ENCODE assay signal across 8 mouse cellular contexts in genomic region chr5:24428596-24428995, GRCm38 (mm10). TPM values are rescaled to one million over a fixed set of nuclear protein-coding genes. Genes with fewer than 3 reads are reported as not detected.
A peak's percentile ranks its signal among the peaks of the same experiment; 100 is the strongest.
DNase-seq lines count a peak whose midpoint lies in the region; ATAC-seq and TF ChIP-seq lines count a peak whose summit lies in the region.

No protein-coding gene starts in this region.

- in situ Hi-C loops in ES-E14 (cut with MboI; ENCODE audit: low sequenced_read_pairs in 2 of 2, unreplicated experiment in 2 of 2): no loop called here

- no peak for ATAC-seq in heart, embryonic 11.5 days (replicated peaks; ENCODE audit: insufficient number of reproducible peaks, low FRiP score, low TSS enrichment)
- ATAC-seq in hindbrain, embryonic 13.5 days (ENCODE audit: low FRiP score): no peak
- ATAC-seq in liver, embryonic 16.5 days (ENCODE audit: low read depth): no peak

- H3K4me3 ChIP-seq in heart, embryonic 11.5 days (ENCODE audit: low read depth, low read length): no peak overlapping the region
- peak overlapping the region; percentile 35 to 57; a peak in 2 of 4 replicates for H3K4me3 ChIP-seq in ES-E14 (ENCODE audit: insufficient read depth in 1 of 2, low read depth in 1 of 2, low read length in 2 of 2, poor library complexity in 1 of 2, severe bottlenecking in 1 of 2)
- H3K4me3 ChIP-seq in hindbrain, embryonic 13.5 days: no peak overlapping the region
- H3K4me3 ChIP-seq in liver, embryonic 16.5 days (ENCODE audit: low read depth, low read length): peak overlapping the region; percentile 41

- H3K27me3 ChIP-seq in heart, embryonic 11.5 days (ENCODE audit: control insufficient read depth, insufficient read depth, low read length): no peaks in the 10 kb centered on the region
- H3K27me3 ChIP-seq in hindbrain, embryonic 13.5 days: peaks cover 22% of the 10 kb centered on the region
- no peaks in the 10 kb centered on the region for H3K27me3 ChIP-seq in liver, embryonic 16.5 days (ENCODE audit: control insufficient read depth, insufficient read depth, low read depth, low read length)

- peak overlapping the region; percentile 45 for H3K4me2 ChIP-seq in heart, embryonic 11.5 days
- H3K4me2 ChIP-seq in hindbrain, embryonic 13.5 days: peak overlapping the region; percentile 37; the same call in 1 of the 2 replicates
- H3K4me2 ChIP-seq in liver, embryonic 16.5 days (ENCODE audit: low read depth, low read length): peak overlapping the region; percentile 46

- H3K9ac ChIP-seq in heart, embryonic 11.5 days (ENCODE audit: low read depth, low read length): no peak overlapping the region; the same call in 1 of the 2 replicates
- no peak overlapping the region for H3K9ac ChIP-seq in ES-E14 (ENCODE audit: insufficient read depth, low read depth, low read length, poor library complexity, severe bottlenecking)
- H3K9ac ChIP-seq in hindbrain, embryonic 13.5 days: peak overlapping the region; percentile 13; the same call in 1 of the 2 replicates
- no peak overlapping the region for H3K9ac ChIP-seq in liver, embryonic 16.5 days (ENCODE audit: low read depth, low read length)

- WGBS in heart, embryonic 11.5 days (ENCODE audit: insufficient replicate concordance): 12% methylated on average over 9 of the region's 9 CpGs
- WGBS in hindbrain, embryonic 13.5 days: 15% methylated on average over 9 of the region's 9 CpGs
- 38% methylated on average over 9 of the region's 9 CpGs for WGBS in liver, embryonic 16.5 days (ENCODE audit: insufficient replicate concordance)

- H3K4me1 ChIP-seq in heart, embryonic 11.5 days (ENCODE audit: control insufficient read depth, insufficient read depth, low read length): peaks cover 44% of the 10 kb centered on the region
- peaks cover 4 to 28% of the 10 kb centered on the region in 2 experiments; a peak in 2 of 4 replicates for H3K4me1 ChIP-seq in ES-E14 (ENCODE audit: control insufficient read depth in 2 of 2, insufficient read depth in 2 of 2, low read length in 2 of 2, poor library complexity in 1 of 2)
- H3K4me1 ChIP-seq in hindbrain, embryonic 13.5 days (replicated peaks): peaks cover 45% of the 10 kb centered on the region
- peaks cover 31% of the 10 kb centered on the region for H3K4me1 ChIP-seq in liver, embryonic 16.5 days (ENCODE audit: control insufficient read depth, low read depth, low read length)

- intact Hi-C loops in heart, postnatal 25 days (cut with DNase I): no loop called here

- peaks cover 28% of the 10 kb centered on the region for H3K36me3 ChIP-seq in heart, embryonic 11.5 days (ENCODE audit: control insufficient read depth, insufficient read depth, low read length)
- peaks cover 10% of the 10 kb centered on the region for H3K36me3 ChIP-seq in ES-E14 (ENCODE audit: control insufficient read depth, insufficient read depth, low read length, poor library complexity, severe bottlenecking)
- peaks cover 39% of the 10 kb centered on the region for H3K36me3 ChIP-seq in hindbrain, embryonic 13.5 days
- peaks cover 9% of the 10 kb centered on the region; the same call in 1 of the 2 replicates for H3K36me3 ChIP-seq in liver, embryonic 16.5 days (ENCODE audit: control insufficient read depth, insufficient read depth)

- H3K27ac ChIP-seq in heart, embryonic 11.5 days (ENCODE audit: low read depth, low read length): no peak overlapping the region
- H3K27ac ChIP-seq in ES-E14 (ENCODE audit: insufficient read depth, low read depth, low read length, poor library complexity, severe bottlenecking): no peak overlapping the region
- H3K27ac ChIP-seq in hindbrain, embryonic 13.5 days: peak overlapping the region; percentile 12; the same call in 1 of the 2 replicates
- H3K27ac ChIP-seq in liver, embryonic 16.5 days (ENCODE audit: low read length): 0 out of 2 replicates have a peak overlapping the region, but pooled peaks have one; percentile 12

- no peaks in the 10 kb centered on the region for H3K9me3 ChIP-seq in heart, embryonic 11.5 days (replicated peaks; ENCODE audit: control insufficient read depth, low read length)
- no peaks in the 10 kb centered on the region for H3K9me3 ChIP-seq in ES-E14 (ENCODE audit: control insufficient read depth, insufficient read depth, low read depth, low read length)
- no peaks in the 10 kb centered on the region for H3K9me3 ChIP-seq in hindbrain, embryonic 13.5 days
- H3K9me3 ChIP-seq in liver, embryonic 16.5 days (replicated peaks; ENCODE audit: control insufficient read depth, low read length): no peaks in the 10 kb centered on the region

- DNase-seq in heart, postnatal 25 days (ENCODE audit: low spot score): no peak
- DNase-seq in ES-E14 (ENCODE audit: low read depth, low spot score): no peak
- no peak for DNase-seq in layer of hippocampus, adult 9-10 months (ENCODE audit: low spot score)
- no peak for DNase-seq in cerebellum, adult 9-10 months
- DNase-seq in layer of hippocampus, adult 8-10 months (ENCODE audit: low spot score in 2 of 2): no peak

TF ChIP-seq in ES-E14, 5 proteins besides CTCF, POLR2A, EP300 and RAD21:
- TF ChIP-seq HCFC1 (IDR thresholded peaks at IDR 0.05; ENCODE audit: borderline replicate concordance, insufficient read depth, low read length): no peak
- no peak for TF ChIP-seq ZC3H11A (IDR thresholded peaks at IDR 0.05; ENCODE audit: borderline replicate concordance, low read depth, low read length)
- no peak for TF ChIP-seq MAFK (IDR thresholded peaks at IDR 0.05; ENCODE audit: insufficient read depth, low read depth, low read length)
- TF ChIP-seq ZNF384 (IDR thresholded peaks at IDR 0.05; ENCODE audit: low read depth, low read length): no peak
- TF ChIP-seq CHD2 (IDR thresholded peaks at IDR 0.05; ENCODE audit: low read depth, low read length): no peak

RNA-seq across cellular contexts. Expression of gene Slc4a2, which starts 5.0 kb away (rescaled TPM):
- polyA plus RNA-seq in heart, embryonic 11.5 days (2014; fragmentation: Nextera tagmentation; extraction: Ambion mirVana): 17.7 and 17.9 TPM in 2 replicates
- 10 to 100 TPM; 29.7 to 31.3 TPM for total RNA-seq in heart, postnatal 25 days (2021)
- total RNA-seq in ES-E14 (2012; rRNA removed): 30.4 and 31.5 TPM in 2 replicates
- 22.5 and 28.5 TPM in 2 replicates for polyA plus RNA-seq in hindbrain, embryonic 13.5 days (2015; fragmentation: Nextera tagmentation; extraction: Ambion mirVana)
- polyA plus RNA-seq in liver, embryonic 16.5 days (2015; fragmentation: Nextera tagmentation; extraction: Ambion mirVana): 9.5 and 12.6 TPM in 2 replicates
- 10 to 100 TPM; 28.8 to 38.8 (median 33.5) TPM for total RNA-seq in layer of hippocampus, adult 8-10 months (2022)

RNA-seq across cellular contexts. Expression of gene Cdk5, which starts 5.3 kb away (rescaled TPM):
- polyA plus RNA-seq in heart, embryonic 11.5 days (2014; fragmentation: Nextera tagmentation; extraction: Ambion mirVana): 34.0 and 36.2 TPM in 2 replicates
- 10 to 100 TPM; 19.2 to 22.8 TPM for total RNA-seq in heart, postnatal 25 days (2021)
- 17.8 and 23.4 TPM in 2 replicates for total RNA-seq in ES-E14 (2012; rRNA removed)
- 104 and 106 TPM in 2 replicates for polyA plus RNA-seq in hindbrain, embryonic 13.5 days (2015; fragmentation: Nextera tagmentation; extraction: Ambion mirVana)
- polyA plus RNA-seq in liver, embryonic 16.5 days (2015; fragmentation: Nextera tagmentation; extraction: Ambion mirVana): 8.8 and 10.9 TPM in 2 replicates
- total RNA-seq in layer of hippocampus, adult 8-10 months (2022): 100 to 1,000 TPM; 120 to 139 (median 128) TPM

RNA-seq across cellular contexts. Expression of gene Asic3, which starts 15.4 kb away (rescaled TPM):
- 0.20 TPM in 1 of 2 replicates, not detected in the other for polyA plus RNA-seq in heart, embryonic 11.5 days (2014; fragmentation: Nextera tagmentation; extraction: Ambion mirVana)
- under 1 TPM in 1 of 2 experiments, not detected in 1; 0.17 TPM for total RNA-seq in heart, postnatal 25 days (2021)
- 0.40 and 0.90 TPM in 2 replicates for total RNA-seq in ES-E14 (2012; rRNA removed)
- polyA plus RNA-seq in hindbrain, embryonic 13.5 days (2015; fragmentation: Nextera tagmentation; extraction: Ambion mirVana): 0.94 and 1.3 TPM in 2 replicates
- not detected in 2 replicates for polyA plus RNA-seq in liver, embryonic 16.5 days (2015; fragmentation: Nextera tagmentation; extraction: Ambion mirVana)
- total RNA-seq in layer of hippocampus, adult 8-10 months (2022): under 1 TPM in 3 of 4 experiments, not detected in 1; 0.43 to 0.48 (median 0.45) TPM

RNA-seq across cellular contexts. Expression of gene Fastk, which starts 16.5 kb away (rescaled TPM):
- 158 and 165 TPM in 2 replicates for polyA plus RNA-seq in heart, embryonic 11.5 days (2014; fragmentation: Nextera tagmentation; extraction: Ambion mirVana)
- 100 to 1,000 TPM; 275 to 314 TPM for total RNA-seq in heart, postnatal 25 days (2021)
- total RNA-seq in ES-E14 (2012; rRNA removed): 70.4 and 111 TPM in 2 replicates
- 88.1 and 96.1 TPM in 2 replicates for polyA plus RNA-seq in hindbrain, embryonic 13.5 days (2015; fragmentation: Nextera tagmentation; extraction: Ambion mirVana)
- polyA plus RNA-seq in liver, embryonic 16.5 days (2015; fragmentation: Nextera tagmentation; extraction: Ambion mirVana): 44.9 and 53.4 TPM in 2 replicates
- 100 to 1,000 TPM; 131 to 154 (median 134) TPM for total RNA-seq in layer of hippocampus, adult 8-10 months (2022)

RNA-seq across cellular contexts. Expression of gene Tmub1, which starts 19.1 kb away (rescaled TPM):
- 21.5 and 22.6 TPM in 2 replicates for polyA plus RNA-seq in heart, embryonic 11.5 days (2014; fragmentation: Nextera tagmentation; extraction: Ambion mirVana)
- total RNA-seq in heart, postnatal 25 days (2021): 10 to 100 TPM in 1 of 2 experiments, 1 to 10 TPM in 1; 9.1 to 12.0 TPM
- total RNA-seq in ES-E14 (2012; rRNA removed): 7.8 and 11.5 TPM in 2 replicates
- 51.9 and 57.4 TPM in 2 replicates for polyA plus RNA-seq in hindbrain, embryonic 13.5 days (2015; fragmentation: Nextera tagmentation; extraction: Ambion mirVana)
- polyA plus RNA-seq in liver, embryonic 16.5 days (2015; fragmentation: Nextera tagmentation; extraction: Ambion mirVana): 5.5 and 6.1 TPM in 2 replicates
- total RNA-seq in layer of hippocampus, adult 8-10 months (2022): 10 to 100 TPM; 19.0 to 23.5 (median 19.7) TPM

Comparison
In these comparisons a context has a peak if more than half of its experiments do, and no peak if none do; other contexts are left out.
1. H3K27ac ChIP-seq: peak in hindbrain, embryonic 13.5 days (single experiment) and liver, embryonic 16.5 days (single experiment); none in heart, embryonic 11.5 days (single experiment) and ES-E14 (single experiment).
2. H3K4me3 ChIP-seq: peak in ES-E14 (2 of 2) and liver, embryonic 16.5 days (single experiment); none in heart, embryonic 11.5 days (single experiment) and hindbrain, embryonic 13.5 days (single experiment).
3. Peak in every context shown above with its lines, with median percentiles within 50 percentile points of each other: H3K4me2 ChIP-seq.